26 mouse cellular contexts compared by ENCODE assay signal in genomic region chrX:140831706-140832105, GRCm38 (mm10). TPM values are rescaled to one million over a fixed set of nuclear protein-coding genes. Genes with fewer than 3 reads are reported as not detected.
A peak's percentile ranks its signal among the peaks of the same experiment; 100 is the strongest.
DNase-seq lines count a peak whose midpoint lies in the region; TF ChIP-seq lines count a peak whose summit lies in the region.
"Had no signal": no experiment of that assay in that cellular context is flagged by ENCODE, and none has a peak within 500 bp of the region (broad histone marks: within the 10 kb centered on the region; RNA-seq: fewer than 3 reads in every experiment).

No protein-coding gene starts in this region.

- H3K4me1 ChIP-seq in CH12.LX (ENCODE audit: control insufficient read depth in 1 of 2, insufficient read depth in 2 of 2), result peaks cover 9 to 25% of the 10 kb centered on the region in 2 experiments; a peak in 3 of 4 replicates
- H3K4me1 ChIP-seq: embryonic facial prominence, embryonic 12.5 days; forebrain, embryonic 13.5 days; heart, embryonic 13.5 days; hindbrain, embryonic 12.5 days had no signal

- DNase-seq in left cerebral cortex, postnatal 4 days, result peak; percentile 3
- DNase-seq in left cerebral cortex, adult 11 months (ENCODE audit: low spot score), result no peak
- DNase-seq in lung, postnatal 14 days, result peak; percentile 2
- no peak for DNase-seq in lung, postnatal 36 days
- DNase-seq in CH12.LX (ENCODE audit: extremely low read depth) (peak; percentile 61), liver (no peak)
- DNase-seq in brain, embryonic 14.5 days (ENCODE audit: low read depth), result peak; percentile 32
- DNase-seq in layer of hippocampus, adult 2 months (ENCODE audit: low spot score in 2 of 2), result no peak
- DNase-seq: adrenal gland, adult 8-10 months; adrenal gland, postnatal 36 days; B cell, adult 2 months; cerebellum, adult 11 months; cerebellum, adult 8-10 months; cerebellum, postnatal 25 days; gastrocnemius, adult 2 months; gastrocnemius, postnatal 25 days; heart, postnatal 4 days had no signal

- intact Hi-C loops in left cerebral cortex, postnatal 4 days (cut with DNase I), result no loop called here

- H3K36me3 ChIP-seq in CH12.LX (replicated peaks in 1 of 2; ENCODE audit: control insufficient read depth in 1 of 2, insufficient read depth in 1 of 2, low read length in 1 of 2), result peaks cover 0 to 5% of the 10 kb centered on the region in 2 experiments
- H3K36me3 ChIP-seq: embryonic facial prominence, embryonic 12.5 days; heart, embryonic 13.5 days; hindbrain, embryonic 12.5 days had no signal

- dilution Hi-C loops in CH12.LX (cut with MboI; ENCODE audit: extremely low pct_ligation_motif_present, extremely low pct_unique_long_range_greater_than_20kb, low sequenced_read_pairs), result no loop called here

- H3K79me2 ChIP-seq in CH12.LX (replicated peaks; ENCODE audit: control insufficient read depth, extremely low read depth, insufficient read depth, poor library complexity, severe bottlenecking), result no peaks in the 10 kb centered on the region

- H3K4me3 ChIP-seq in CH12.LX (replicated peaks in 1 of 3; ENCODE audit: low read depth in 2 of 3, low read length in 2 of 3, poor library complexity in 1 of 3), result no peak overlapping the region
- no peak overlapping the region for H3K4me3 ChIP-seq in layer of hippocampus, adult 2 months
- H3K4me3 ChIP-seq: embryonic facial prominence, embryonic 12.5 days; forebrain, embryonic 13.5 days; gastrocnemius, adult 2 months; heart, embryonic 13.5 days; hindbrain, embryonic 12.5 days had no signal

- H3K9me3 ChIP-seq in CH12.LX (replicated peaks; ENCODE audit: low read length), result no peaks in the 10 kb centered on the region
- H3K9me3 ChIP-seq: embryonic facial prominence, embryonic 12.5 days; forebrain, embryonic 13.5 days; heart, embryonic 13.5 days; hindbrain, embryonic 12.5 days had no signal

- no peaks in the 10 kb centered on the region for H3K27me3 ChIP-seq in CH12.LX (replicated peaks)
- H3K27me3 ChIP-seq: embryonic facial prominence, embryonic 12.5 days had no signal

- TF ChIP-seq EP300 in CH12.LX (IDR thresholded peaks at IDR 0.05; ENCODE audit: low read length), result peak; percentile 74; the same call in 1 of the 2 replicates

- no peak overlapping the region for H3K9ac ChIP-seq in CH12.LX (ENCODE audit: insufficient read depth, low read depth)
- H3K9ac ChIP-seq: embryonic facial prominence, embryonic 12.5 days; forebrain, embryonic 13.5 days; heart, embryonic 13.5 days; hindbrain, embryonic 12.5 days had no signal

- TF ChIP-seq POLR2A in CH12.LX (IDR thresholded peaks at IDR 0.05; ENCODE audit: low read depth, low read length), result no peak
- TF ChIP-seq POLR2A in brain, embryonic 14.5 days (IDR thresholded peaks at IDR 0.05; ENCODE audit: borderline replicate concordance, extremely low read depth, insufficient read depth, insufficient read length, poor library complexity, severe bottlenecking), result no peak

- in situ Hi-C loops in CH12.LX (cut with MboI; ENCODE audit: low pct_ligation_motif_present, low pct_unique_long_range_greater_than_20kb, low sequenced_read_pairs), result loop anchor here (25.0 kb wide), 1 partner anchor 219 kb away; the partner anchor contains the start of gene Tsc22d3

- H3K27ac ChIP-seq in CH12.LX (ENCODE audit: insufficient read depth, low read depth), result peak overlapping the region; percentile 96
- no peak overlapping the region for H3K27ac ChIP-seq in layer of hippocampus, adult 2 months
- H3K27ac ChIP-seq: embryonic facial prominence, embryonic 12.5 days; forebrain, embryonic 13.5 days; gastrocnemius, adult 2 months; heart, embryonic 13.5 days; hindbrain, embryonic 12.5 days had no signal

- H3K4me2 ChIP-seq in CH12.LX (ENCODE audit: insufficient read depth, low read depth, poor library complexity, severe bottlenecking), result peak overlapping the region; percentile 67; the same call in 1 of the 2 replicates
- H3K4me2 ChIP-seq: embryonic facial prominence, embryonic 12.5 days; forebrain, embryonic 13.5 days; heart, embryonic 13.5 days; hindbrain, embryonic 12.5 days had no signal

- no peak for TF ChIP-seq RAD21 in CH12.LX (IDR thresholded peaks at IDR 0.05; ENCODE audit: low read depth, low read length)

- no peak for TF ChIP-seq CTCF in CH12.LX (conservative IDR thresholded peaks at IDR 0.05 in 1 of 2, IDR thresholded peaks at IDR 0.05 in 1 of 2; ENCODE audit: low read depth in 2 of 2, low read length in 2 of 2)
- no peak for TF ChIP-seq CTCF in brain, embryonic 14.5 days (IDR thresholded peaks at IDR 0.05; ENCODE audit: borderline replicate concordance, extremely low read depth, insufficient read depth, insufficient read length)
- no peak for TF ChIP-seq CTCF in layer of hippocampus, adult 2 months (conservative IDR thresholded peaks at IDR 0.05)

TF ChIP-seq in CH12.LX, 34 proteins besides CTCF, POLR2A, EP300 and RAD21:
- TF ChIP-seq USF2 (conservative IDR thresholded peaks at IDR 0.05; ENCODE audit: low read depth, low read length), result no peak
- peak; percentile 89 for TF ChIP-seq IRF4 (IDR thresholded peaks at IDR 0.05; ENCODE audit: low read depth, low read length)
- 0 out of 2 replicates have a peak, but pooled peaks have one; percentile 14 for TF ChIP-seq BHLHE40 (IDR thresholded peaks at IDR 0.05; ENCODE audit: low read depth, low read length)
- peak; percentile 25; the same call in 1 of the 2 replicates for TF ChIP-seq JUN (IDR thresholded peaks at IDR 0.05; ENCODE audit: insufficient read depth, low read depth, low read length)
- peak; percentile 29; the same call in 1 of the 2 replicates for TF ChIP-seq TCF12 (IDR thresholded peaks at IDR 0.05; ENCODE audit: low read depth, low read length)
- TF ChIP-seq ZNF384 (IDR thresholded peaks at IDR 0.05; ENCODE audit: low read depth, low read length), result no peak
- peak; percentile 35; the same call in 1 of the 2 replicates for TF ChIP-seq JUND (conservative IDR thresholded peaks at IDR 0.05; ENCODE audit: low read depth, low read length)
- TF ChIP-seq E2F4 (IDR thresholded peaks at IDR 0.05; ENCODE audit: insufficient replicate concordance, low read depth, low read length), result no peak
- peak; percentile 50; the same call in 1 of the 2 replicates for TF ChIP-seq MEF2A (IDR thresholded peaks at IDR 0.05; ENCODE audit: borderline replicate concordance, low read depth, low read length)
- TF ChIP-seq ZMIZ1 (IDR thresholded peaks at IDR 0.05; ENCODE audit: low read depth, low read length), result no peak
- TF ChIP-seq POLR2AphosphoS2 (IDR thresholded peaks at IDR 0.05; ENCODE audit: low read depth, low read length), result no peak
- no peak; the same call in 1 of the 2 replicates for TF ChIP-seq HCFC1 (IDR thresholded peaks at IDR 0.05; ENCODE audit: low read depth, low read length)
- TF ChIP-seq RCOR1 (conservative IDR thresholded peaks at IDR 0.05; ENCODE audit: low read depth, low read length), result no peak; the same call in 1 of the 2 replicates
- 0 out of 2 replicates have a peak, but pooled peaks have one; percentile 27 for TF ChIP-seq MAFK (IDR thresholded peaks at IDR 0.05; ENCODE audit: insufficient replicate concordance, low read length)
- no peak for TF ChIP-seq GABPA (IDR thresholded peaks at IDR 0.05; ENCODE audit: insufficient replicate concordance, low read depth, low read length)
- TF ChIP-seq MAX (IDR thresholded peaks at IDR 0.05; ENCODE audit: low read length), result no peak
- TF ChIP-seq ETS1 (conservative IDR thresholded peaks at IDR 0.05; ENCODE audit: low read depth, low read length), result peak; percentile 73

RNA-seq across cellular contexts. Expression of gene Tex13b, which starts 18.5 kb away (rescaled TPM):
- not detected for total RNA-seq in left cerebral cortex, postnatal 4 days (2021)
- 44.2 and 48.2 TPM in 2 replicates for total RNA-seq in CH12.LX (2012; rRNA removed)
- total RNA-seq in CH12.LX (2014; rRNA removed), result 77.9 and 99.4 TPM in 2 replicates
- polyA plus RNA-seq in CH12.LX (2012; ENCODE audit: insufficient read length, low read depth), result 78.8 and 82.4 TPM in 2 replicates
- not detected in 2 replicates for polyA plus RNA-seq in brain, embryonic 14.5 days (2012; rRNA removed)
- not detected for total RNA-seq in layer of hippocampus, adult 2 months (2021)
- total RNA-seq: adrenal gland, adult 8-10 months; adrenal gland, postnatal 36 days; gastrocnemius, adult 2 months; gastrocnemius, postnatal 25 days; granulocyte monocyte progenitor cell, adult 5-6 weeks; heart, postnatal 4 days; MEL had no signal
- polyA plus RNA-seq: cortical plate, adult 2 months; embryonic facial prominence, embryonic 12.5 days; forebrain, embryonic 13.5 days; heart, embryonic 13.5 days; heart, postnatal 0 days; hindbrain, embryonic 12.5 days; hindbrain, embryonic 16.5 days had no signal

Comparison
In these comparisons a context has a peak if more than half of its experiments do, and no peak if none do; other contexts are left out.
1. DNase-seq: peak in left cerebral cortex, postnatal 4 days (single experiment), lung, postnatal 14 days (single experiment), CH12.LX (single experiment) and brain, embryonic 14.5 days (single experiment); none in left cerebral cortex, adult 11 months (single experiment), lung, postnatal 36 days (single experiment), layer of hippocampus, adult 2 months (0 of 2) and liver (single experiment).
2. RNA of gene Tex13b, which starts 18.5 kb away (total RNA-seq): 44.2 to 99.4 TPM in CH12.LX; not detected in left cerebral cortex, postnatal 4 days and not detected in layer of hippocampus, adult 2 months; every median in the first group is over 10 times any median in the second.